Mouse (Mus musculus) liver, adult 2 months (tissue): ENCODE data around the gene Ppp1r3e.

Experiments
- CTCF ChIP-seq: fragments of 200-500 bp; IDR thresholded peaks from 2 replicates; pipeline ENCODE4 v1.5.1; 2011; ENCODE audit warnings: low read depth, low read length, control low read depth
- POLR2A ChIP-seq: fragments of 200-500 bp; IDR thresholded peaks from 2 replicates; pipeline ENCODE4 v1.6.1; 2011; ENCODE audit warnings: low read length, control low read depth; ENCODE audit not compliant: insufficient read depth; ENCODE audit errors: extremely low read depth

DNA sequence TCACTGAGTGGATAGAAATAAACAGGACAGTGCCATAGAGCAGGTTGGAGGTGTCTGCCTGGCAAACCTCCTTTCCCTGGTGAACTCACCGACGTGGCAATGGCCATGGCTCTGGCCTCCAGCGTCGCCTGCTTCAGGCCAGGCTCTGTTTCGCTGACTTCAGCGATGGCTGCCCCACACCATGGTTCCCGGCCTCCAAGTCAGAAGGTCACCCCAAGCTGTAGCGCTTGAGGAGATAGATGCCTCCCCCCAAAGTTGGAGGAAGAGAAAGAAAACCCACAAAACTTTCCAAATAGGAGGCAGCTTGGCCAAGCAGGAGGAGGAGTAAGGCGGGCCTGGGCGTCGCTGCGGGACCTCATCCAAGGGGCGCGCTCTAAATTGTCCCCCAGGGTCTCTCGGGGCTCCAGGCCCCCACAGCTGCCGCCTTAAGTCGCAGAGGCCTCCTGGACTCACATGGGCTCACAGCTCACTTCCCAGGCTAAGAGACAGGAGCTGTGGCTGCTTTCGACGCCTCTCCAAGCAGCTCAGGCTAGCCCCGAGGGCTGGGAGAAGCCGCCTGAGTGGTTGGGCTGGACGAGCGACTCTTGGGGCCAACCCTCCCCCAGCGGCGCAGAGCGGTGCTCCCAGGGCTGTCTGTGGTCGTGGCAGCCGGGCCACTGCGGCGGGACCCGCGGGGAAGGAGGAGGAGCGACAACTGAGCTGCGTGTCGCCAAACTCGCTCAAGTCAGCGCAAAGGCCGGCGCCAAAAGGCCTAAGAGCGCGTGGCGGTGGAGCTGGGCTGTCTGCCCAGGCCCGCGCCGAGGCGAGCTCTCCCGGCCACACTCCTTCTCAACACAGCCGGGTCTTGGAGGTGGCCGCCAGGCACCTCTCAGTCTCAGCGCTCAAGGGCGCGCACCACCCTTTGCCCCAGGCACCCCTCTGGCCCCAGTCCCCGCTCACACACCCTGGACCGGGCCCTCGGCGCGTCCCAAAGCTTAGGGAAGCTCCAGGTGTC lies 48.3 kb upstream of the Ppp1r3e start, which contains the start of gene Efs:
- TF ChIP-seq CTCF (no peak), POLR2A (no peak)
